Mouse (Mus musculus): ENCODE data around the gene Pde4c. TPM values are rescaled to one million over a fixed set of nuclear protein-coding genes. Genes with fewer than 3 reads are reported as not detected.
A peak's percentile ranks its signal among the peaks of the same experiment; 100 is the strongest.

Gene Pde4c
- polyA plus RNA-seq, 1 experiment = 5.1 TPM

GRCm38 (mm10) chr8:70749097-70749674, 25.7 kb downstream of the Pde4c start:
- DNase-seq (ENCODE audit: extremely low spot score in 1 of 2, low spot score in 1 of 2) = no peak

- no peak for DNase-seq (ENCODE audit: extremely low spot score in 1 of 2, low spot score in 1 of 2)
These were observed 26.7 kb downstream of the Pde4c start for GRCm38 (mm10) chr8:70750128-70750680.

- peak in 1 of 2 experiments; percentile 92 for DNase-seq (ENCODE audit: extremely low spot score in 1 of 2, low spot score in 1 of 2)
These were observed 28.7 kb downstream of the Pde4c start for GRCm38 (mm10) chr8:70752000-70752764.

- peak; percentile 82 to 89 for DNase-seq (ENCODE audit: extremely low spot score in 1 of 2, low spot score in 1 of 2)
These were observed 29.6 kb downstream of the Pde4c start for GRCm38 (mm10) chr8:70753151-70753550.

GRCm38 (mm10) chr8:70754043-70754870, 30.7 kb downstream of the Pde4c start, which contains the start of gene Rab3a:
Gene Rab3a, plus strand, starts transcription at chr8:70754679.
- DNase-seq (ENCODE audit: extremely low spot score in 1 of 2, low spot score in 1 of 2) = peak; percentile 98

- DNase-seq (ENCODE audit: extremely low spot score in 1 of 2, low spot score in 1 of 2) = peak in 1 of 2 experiments; percentile 81
These were observed 31.5 kb downstream of the Pde4c start for GRCm38 (mm10) chr8:70754871-70755660.

- DNase-seq (ENCODE audit: extremely low spot score in 1 of 2, low spot score in 1 of 2) = peak in 1 of 2 experiments; percentile 13
These were observed 32.3 kb downstream of the Pde4c start for GRCm38 (mm10) chr8:70755661-70756475.

- peak in 1 of 2 experiments; percentile 7 for DNase-seq (ENCODE audit: extremely low spot score in 1 of 2, low spot score in 1 of 2)
These were observed 33.0 kb downstream of the Pde4c start for GRCm38 (mm10) chr8:70756476-70757040.

- DNase-seq (ENCODE audit: extremely low spot score in 1 of 2, low spot score in 1 of 2) = peak in 1 of 2 experiments; percentile 42
These were observed 34.2 kb downstream of the Pde4c start for GRCm38 (mm10) chr8:70757523-70758307.

GRCm38 (mm10) chr8:70758308-70758615, 34.7 kb downstream of the Pde4c start:
- no peak for DNase-seq (ENCODE audit: extremely low spot score in 1 of 2, low spot score in 1 of 2)

- DNase-seq (ENCODE audit: extremely low spot score in 1 of 2, low spot score in 1 of 2) = no peak
These were observed 35.4 kb downstream of the Pde4c start for GRCm38 (mm10) chr8:70758616-70759561.

GRCm38 (mm10) chr8:70760350-70760749, 36.8 kb downstream of the Pde4c start:
- no peak for DNase-seq (ENCODE audit: extremely low spot score in 1 of 2, low spot score in 1 of 2)

- DNase-seq (ENCODE audit: extremely low spot score in 1 of 2, low spot score in 1 of 2) = peak; percentile 97 to 98
These were observed 37.4 kb downstream of the Pde4c start, which contains the start of gene Mpv17l2 for GRCm38 (mm10) chr8:70760775-70761406. Gene Mpv17l2, minus strand, starts transcription at chr8:70760946.

- no peak for DNase-seq (ENCODE audit: extremely low spot score in 1 of 2, low spot score in 1 of 2)
These were observed 38.6 kb downstream of the Pde4c start for GRCm38 (mm10) chr8:70762118-70762517.

- no peak for DNase-seq (ENCODE audit: extremely low spot score in 1 of 2, low spot score in 1 of 2)
These were observed 39.8 kb downstream of the Pde4c start for GRCm38 (mm10) chr8:70763354-70763753.

- no peak for DNase-seq (ENCODE audit: extremely low spot score in 1 of 2, low spot score in 1 of 2)
These were observed 40.5 kb downstream of the Pde4c start for GRCm38 (mm10) chr8:70764026-70764425.

GRCm38 (mm10) chr8:70764676-70765075, 41.2 kb downstream of the Pde4c start:
- DNase-seq (ENCODE audit: extremely low spot score in 1 of 2, low spot score in 1 of 2) = no peak

Data from frontal cortex, adult 2 months (tissue).